Mouse (Mus musculus) lung, adult 2 months (tissue): ENCODE measurements at regions not wholly inside any gene's neighbourhood (a gene's known extent, or its start where the extent isn't known, plus 50 kb on each side); places are given as distances from the start of the nearest gene placed in this dataset.

Experiments used
- CTCF ChIP-seq: fragments of 200-500 bp; IDR thresholded peaks from 2 replicates; pipeline ENCODE4 v1.5.1; 2011; ENCODE audit warnings: mild to moderate bottlenecking, low read length, control low read depth; ENCODE audit not compliant: insufficient read depth
- POLR2A ChIP-seq: fragments of 200-500 bp; IDR thresholded peaks from 2 replicates; pipeline ENCODE4 v1.6.1; 2011; ENCODE audit warnings: low read depth, mild to moderate bottlenecking, control low read depth, low read length, borderline replicate concordance; ENCODE audit errors: extremely low read depth

GRCm38 (mm10) chr2:146631098-146631497 lies 119.0 kb upstream of the Ralgapa2 start:
- TF ChIP-seq CTCF (no peak), POLR2A (no peak)
